Mouse (Mus musculus) urinary bladder, adult 18-20 months (tissue): Measurements from ENCODE around the gene Tbcd.

ENCODE experiments used
- DNase-seq, 2 experiments: peaks; one replicate each; pipeline ENCODE4 v3.0.0; 2022; ENCODE audit warnings: low spot score in 2 of 2, mixed read lengths in 2 of 2

Tbcd gene

DNA sequence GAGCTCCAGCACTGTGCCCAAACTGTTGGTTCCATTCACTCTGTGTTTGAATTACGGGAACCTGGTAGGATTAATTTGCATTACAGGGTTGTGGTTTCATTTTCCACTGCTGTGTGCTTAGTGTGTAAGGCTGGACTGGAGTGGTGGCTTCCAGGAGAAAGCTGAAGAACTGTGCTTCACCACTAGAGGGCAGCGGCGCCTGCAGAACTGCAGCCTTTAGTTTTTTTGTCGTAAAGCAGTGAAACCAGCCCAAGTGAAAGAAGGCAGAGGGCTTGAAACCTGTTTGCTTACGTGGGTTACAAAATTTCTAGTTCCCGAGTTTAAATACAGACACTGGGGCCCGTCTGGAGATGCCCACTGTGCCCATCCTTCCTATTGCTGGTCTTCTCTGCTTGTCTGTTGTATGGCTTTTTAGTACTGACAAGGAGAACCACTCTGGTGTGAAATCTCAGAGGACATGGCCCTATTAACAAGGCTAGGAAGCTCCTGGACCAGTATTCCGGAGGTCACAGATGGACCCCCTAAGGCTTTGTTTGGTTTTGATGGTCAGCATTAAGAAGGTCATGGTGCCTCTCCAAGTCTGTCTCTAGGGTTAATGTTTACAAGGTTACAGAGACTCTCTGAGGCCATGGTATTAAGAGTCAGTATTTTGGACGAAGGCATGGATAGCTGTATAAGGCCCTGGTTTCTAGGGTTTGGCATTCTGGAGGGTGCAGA lies 24.1 kb downstream of the Tbcd start:
- peak; percentile 45 to 51 for DNase-seq

DNA sequence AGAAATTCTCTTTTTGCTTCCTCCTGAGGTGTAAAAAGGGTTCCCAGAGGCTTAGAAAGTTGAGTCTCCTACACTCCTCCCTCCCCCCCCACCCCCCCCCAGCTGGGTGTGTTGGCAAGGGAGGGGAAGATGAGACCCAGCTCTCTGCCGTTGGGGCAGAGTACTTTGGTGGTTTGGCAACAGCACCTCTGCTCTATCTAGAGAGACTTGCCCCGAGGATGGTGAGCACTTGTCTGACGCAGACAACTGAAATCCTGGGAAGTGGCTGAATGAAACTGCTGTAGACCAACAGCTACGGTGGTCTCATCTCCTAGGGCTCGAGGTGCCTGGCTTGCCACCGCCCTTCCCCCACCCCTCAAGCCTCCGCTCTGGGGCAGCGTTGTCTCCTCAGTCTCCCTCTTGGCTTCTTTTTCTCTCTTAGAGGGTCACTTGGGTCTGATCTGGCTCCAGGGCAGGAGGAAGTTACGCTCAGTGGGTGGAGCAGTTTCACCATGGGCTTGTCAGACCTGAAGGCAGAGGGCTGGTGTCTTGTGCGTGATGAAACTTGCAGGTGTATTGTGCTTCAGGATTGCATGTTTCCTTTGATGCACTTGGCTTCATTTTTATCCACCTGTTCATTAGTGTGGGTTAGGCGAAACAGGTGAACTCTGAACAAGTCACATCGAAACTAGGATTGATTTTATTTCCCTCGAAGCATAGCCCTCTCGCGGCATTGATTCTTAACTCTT lies 27.9 kb downstream of the Tbcd start:
- DNase-seq = peak in 1 of 2 experiments; percentile 18

DNA sequence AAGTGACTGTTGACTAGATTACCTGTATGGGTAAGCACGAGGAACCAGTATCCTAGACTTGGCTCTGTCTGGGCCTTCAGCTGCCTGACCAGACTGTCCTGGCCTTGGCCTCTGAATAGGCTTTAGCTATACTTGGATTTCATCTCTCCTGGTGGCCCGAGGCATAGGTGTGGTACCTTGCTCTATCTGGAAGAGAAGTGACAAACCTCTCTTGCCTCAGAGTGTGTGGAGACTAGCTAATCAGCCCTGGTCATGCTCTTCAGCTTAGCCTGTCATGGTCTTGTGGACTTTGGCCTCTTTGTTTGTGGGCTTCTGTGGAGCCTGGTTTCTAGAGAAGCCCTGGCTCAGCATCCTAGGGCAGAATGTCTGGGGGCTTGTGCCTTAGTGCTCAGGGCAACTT lies 29.4 kb downstream of the Tbcd start:
- no peak for DNase-seq

DNA sequence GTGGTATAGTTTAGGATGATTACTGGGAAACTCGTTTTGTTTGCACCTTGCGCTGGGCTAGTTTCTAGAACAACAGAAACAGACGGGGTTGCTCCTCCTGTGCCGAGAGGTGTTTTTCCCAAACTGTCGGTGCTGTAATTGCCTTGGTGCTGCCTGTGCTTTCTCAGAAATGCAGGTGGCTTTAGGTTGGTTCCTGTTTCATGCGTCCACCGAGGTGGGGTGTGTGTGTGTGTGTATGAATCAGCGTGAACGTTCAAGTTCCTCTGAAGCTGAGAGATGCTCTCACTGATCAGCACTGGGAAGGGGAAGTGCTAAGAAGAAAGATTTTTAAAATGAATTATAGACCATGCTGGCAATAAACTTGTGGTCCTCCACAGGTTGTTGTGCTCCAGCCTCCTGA lies 34.1 kb downstream of the Tbcd start:
- no peak for DNase-seq

DNA sequence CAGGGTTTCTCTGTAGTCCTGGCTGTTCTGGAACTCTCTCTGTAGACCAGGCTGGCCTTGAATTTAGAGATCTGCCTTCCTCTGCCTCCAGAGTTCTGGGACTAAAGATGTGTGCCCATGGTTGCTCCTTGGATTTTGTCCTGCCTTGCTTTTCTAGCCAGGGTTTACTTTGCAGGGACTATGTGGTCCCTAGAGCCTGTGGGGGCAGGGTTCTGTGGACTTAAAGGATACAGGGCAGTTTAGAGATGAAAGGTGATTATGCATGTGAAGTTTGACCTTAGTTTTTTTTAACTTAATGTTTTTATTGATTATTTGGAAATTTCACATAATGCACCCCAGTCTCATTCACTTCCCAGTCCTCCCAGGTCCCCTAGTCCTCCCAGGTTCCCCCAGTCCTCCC lies 38.9 kb downstream of the Tbcd start:
- no peak for DNase-seq

DNA sequence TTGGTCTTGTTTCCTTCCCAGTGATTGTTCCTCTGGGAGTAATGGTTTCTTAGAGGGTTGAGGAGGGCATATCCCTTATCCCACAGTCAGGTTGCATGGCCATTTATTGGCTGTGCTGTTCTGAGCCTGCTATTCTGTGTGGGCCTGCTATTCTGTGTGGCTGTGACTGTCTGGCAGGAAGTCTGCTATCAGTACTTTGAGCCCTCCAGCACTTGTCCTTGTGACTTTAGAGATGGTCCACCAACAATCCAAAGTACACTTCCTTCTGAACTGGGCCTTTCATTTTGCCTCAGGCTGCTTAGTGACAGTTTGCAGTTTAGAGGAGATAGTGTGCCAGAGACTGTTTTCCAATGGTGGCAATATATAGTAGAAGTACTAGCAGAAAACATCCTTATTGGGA lies 48.8 kb downstream of the Tbcd start:
- no peak for DNase-seq

DNA sequence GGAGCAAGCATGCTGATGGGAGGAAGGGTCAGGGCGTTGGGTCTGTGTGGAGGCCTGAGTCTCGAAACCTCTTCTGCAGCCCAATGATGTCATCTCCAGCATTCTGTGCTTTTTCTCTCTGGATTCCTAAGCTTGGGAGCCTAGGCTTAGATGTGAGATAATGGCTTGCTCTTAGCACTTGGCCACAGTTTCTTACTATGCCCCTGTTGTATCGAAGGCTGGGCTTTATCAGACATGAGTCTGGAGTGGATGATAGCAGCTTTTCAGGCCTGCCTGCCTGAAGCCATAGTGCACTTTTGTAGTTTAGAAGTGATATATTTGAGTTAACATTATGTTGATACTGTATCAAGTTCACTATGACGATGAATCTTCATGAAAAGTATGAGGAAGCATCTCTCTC lies 49.8 kb downstream of the Tbcd start:
- no peak for DNase-seq

DNA sequence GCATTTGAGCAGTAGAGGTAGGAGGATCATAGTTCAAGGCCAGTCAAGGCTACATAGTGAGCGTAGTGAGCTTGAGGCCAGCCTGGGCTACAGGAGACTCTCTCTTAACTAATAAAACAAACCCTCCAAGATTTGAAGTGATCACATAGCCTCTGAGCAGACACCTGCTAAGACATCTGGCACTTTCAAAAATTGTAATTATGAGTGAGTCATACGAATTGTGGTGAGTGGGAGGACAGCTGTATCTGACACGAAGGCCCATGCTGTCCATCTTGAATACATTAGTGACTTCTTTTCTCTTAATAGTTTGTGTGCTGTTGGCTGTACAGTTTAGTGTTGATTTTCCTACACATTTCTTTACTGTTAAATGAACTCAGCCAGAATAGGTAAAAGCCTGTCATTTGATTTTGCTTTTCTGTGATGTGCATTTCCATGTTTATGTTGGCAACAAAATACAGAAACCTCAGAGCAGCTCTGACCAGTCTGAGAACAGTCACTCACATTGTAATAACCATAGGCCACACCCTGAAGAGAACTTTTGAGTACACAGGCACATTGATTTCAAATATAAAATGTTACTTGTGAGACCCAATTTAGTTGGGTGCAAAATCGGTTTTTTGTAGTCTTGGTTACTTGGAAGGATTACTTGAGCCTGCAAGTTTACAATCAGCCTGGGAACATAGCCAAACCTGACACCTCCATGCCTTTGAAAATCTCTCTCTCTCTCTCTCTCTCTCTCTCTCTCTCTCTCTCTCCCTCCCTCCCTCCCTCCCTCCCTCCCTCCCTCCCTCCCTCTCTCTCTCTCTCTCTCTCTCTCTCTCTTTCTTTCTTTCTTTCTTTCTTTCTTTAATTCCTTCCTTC lies 50.5 kb downstream of the Tbcd start:
- DNase-seq = no peak

DNA sequence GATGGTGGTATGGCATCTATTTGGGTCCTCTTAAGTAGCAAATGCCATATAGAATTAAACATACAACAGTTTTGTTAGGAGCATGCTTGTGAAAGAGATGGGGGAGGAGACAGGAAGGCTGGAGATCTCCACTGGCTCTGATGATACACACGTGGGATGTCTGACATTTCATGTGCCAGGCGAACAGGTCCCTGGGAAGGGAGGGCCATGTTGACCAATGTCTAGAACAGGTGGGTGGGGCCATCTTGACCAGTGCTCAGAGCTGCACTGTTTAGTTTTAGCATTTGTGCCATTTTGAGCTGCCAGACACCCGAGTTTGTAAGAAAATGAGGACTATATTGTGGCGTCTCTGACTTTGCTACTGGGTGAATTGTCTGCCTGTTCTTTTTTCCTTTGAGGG lies 56.7 kb downstream of the Tbcd start:
- DNase-seq = no peak

DNA sequence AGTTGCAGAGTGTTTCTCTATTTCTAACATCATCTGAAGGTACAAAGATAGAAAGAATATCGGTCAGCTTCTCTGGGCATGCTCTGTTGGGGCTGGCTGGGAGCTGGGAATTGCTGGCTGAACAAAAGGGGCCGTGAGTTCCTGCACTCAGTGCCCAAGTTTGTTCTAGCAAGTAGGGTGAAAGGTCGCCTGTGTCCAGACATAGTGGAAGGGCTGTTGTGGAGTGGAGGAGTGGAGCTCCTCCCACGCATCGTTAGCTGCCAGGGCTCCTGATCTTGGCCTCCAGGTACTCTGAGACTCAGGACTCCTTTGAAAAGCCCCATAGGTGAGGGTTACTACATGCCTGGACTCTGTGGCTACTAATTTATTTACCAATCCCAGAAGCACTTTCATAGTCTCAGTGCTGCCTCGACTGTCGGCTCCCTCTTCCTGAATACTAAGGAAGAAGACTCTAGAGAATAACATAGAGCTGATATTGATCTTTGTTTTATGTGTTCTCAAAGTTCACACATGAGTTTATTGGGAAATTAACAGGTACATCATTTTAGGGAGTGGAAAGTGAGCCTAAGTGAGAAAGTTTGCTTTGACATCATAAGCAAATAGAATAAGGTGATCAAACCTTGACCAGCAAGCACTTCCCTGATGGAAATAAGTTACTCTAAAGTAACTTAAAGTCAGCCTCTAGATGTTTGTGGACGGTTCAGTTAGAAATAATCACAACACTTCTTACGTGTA lies 58.9 kb downstream of the Tbcd start:
- DNase-seq = no peak

DNA sequence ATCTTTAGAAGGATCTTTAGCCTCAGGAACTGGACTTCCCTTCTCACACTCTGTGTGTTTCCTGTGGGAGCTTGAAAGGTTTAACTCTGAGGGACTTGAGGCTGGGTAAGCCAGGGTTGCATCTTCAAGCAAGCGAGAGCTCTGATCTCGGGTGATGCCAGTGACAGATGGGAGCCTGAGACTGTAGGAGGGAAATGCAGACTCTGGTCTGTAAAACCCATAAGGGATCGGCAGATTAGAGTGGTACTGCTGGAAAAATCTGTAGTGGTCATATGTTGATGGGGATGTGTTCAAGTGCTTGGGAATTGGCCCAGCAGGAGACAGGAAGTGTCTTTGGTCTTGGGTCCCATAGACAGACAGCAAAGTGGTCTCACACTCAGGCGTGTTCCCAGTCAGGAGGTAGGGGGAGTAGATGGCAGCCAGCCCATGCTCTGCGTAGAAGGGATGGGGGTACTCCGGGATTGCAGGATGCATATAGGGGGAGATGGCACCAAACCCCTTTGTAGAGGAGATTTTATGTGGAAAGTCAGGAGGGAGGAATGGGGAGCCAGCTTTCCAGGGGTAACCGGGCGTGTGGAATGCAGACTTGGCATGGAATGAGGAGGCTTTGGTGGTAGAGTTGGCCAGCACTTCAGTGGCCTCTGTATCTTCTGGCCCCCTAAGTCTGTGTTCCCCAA lies 61.3 kb downstream of the Tbcd start:
- DNase-seq = no peak

DNA sequence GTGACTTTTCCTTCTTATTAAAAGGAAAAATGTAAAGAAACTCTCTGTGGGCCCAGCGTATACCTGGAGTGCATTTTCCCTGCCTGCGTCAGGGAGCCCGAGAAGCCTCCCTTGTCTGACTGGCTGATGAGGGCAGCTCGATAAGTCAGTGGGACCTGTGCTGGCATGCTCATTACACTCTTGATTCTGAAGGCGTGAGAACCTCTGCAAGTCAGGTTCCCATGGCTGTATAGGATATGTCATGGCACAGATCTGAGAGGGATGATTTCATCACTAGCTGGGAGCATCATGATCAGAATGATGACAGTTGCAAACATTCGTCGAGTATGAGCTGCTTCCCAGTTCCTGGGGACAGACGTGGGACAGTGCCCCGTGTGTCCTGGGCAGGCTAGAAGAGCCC lies 64.2 kb downstream of the Tbcd start:
- peak in 1 of 2 experiments; percentile 65 for DNase-seq

DNA sequence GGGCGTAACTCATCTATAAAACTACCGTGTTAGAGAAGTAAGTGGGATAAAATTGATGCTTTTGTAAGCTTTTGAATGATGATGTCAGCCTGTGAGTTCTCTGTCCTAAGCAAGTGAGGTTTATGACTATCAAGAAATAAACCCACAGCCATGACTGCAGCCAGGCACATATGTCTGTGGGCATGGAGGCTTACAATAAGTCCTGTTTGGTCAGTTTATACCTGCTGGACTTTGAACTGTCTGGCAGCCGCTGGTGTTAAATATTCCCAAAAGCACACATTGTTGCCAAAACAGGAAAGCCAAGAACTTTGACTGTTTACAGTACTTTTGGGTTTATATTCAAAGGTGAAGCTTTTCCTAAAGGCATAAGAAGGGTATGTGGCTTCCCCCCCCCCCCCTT lies 65.2 kb downstream of the Tbcd start:
- DNase-seq = no peak

DNA sequence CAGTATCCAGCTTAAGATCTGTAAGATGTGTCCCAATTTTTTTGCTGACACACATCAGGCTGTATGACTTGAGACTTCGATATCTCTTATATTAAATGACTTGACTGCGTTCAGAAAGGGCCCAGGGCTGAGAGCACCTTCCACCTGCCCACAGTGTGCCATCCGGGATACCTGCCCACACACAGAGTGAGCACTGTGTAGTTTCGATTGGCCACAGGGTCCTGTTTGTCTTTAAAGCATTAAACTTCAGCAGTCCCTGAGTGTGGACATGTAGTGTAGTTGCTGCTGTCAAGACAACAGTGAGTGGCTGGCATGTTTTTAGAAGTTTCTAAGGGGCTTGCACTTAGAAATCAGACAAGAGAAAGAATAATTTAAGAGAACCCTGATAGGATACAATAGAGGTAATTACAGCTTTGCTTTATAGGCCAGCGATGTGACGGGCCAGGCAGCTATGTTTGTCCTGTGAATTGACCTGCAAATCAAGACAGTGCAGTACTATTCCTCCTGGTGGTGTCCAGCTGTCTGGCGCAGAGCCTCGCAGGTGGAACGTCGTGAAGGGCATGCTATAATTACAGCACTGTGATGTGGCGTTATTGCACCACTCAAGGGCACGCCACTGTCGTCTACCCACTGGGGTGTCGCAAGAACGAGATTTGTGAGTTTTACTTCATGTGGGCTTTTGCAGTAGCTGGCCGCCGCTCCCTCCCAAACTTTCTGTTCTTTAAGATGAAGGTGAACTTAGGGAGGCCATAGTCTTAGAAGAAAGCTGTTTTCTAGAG lies 66.1 kb downstream of the Tbcd start:
- no peak for DNase-seq

DNA sequence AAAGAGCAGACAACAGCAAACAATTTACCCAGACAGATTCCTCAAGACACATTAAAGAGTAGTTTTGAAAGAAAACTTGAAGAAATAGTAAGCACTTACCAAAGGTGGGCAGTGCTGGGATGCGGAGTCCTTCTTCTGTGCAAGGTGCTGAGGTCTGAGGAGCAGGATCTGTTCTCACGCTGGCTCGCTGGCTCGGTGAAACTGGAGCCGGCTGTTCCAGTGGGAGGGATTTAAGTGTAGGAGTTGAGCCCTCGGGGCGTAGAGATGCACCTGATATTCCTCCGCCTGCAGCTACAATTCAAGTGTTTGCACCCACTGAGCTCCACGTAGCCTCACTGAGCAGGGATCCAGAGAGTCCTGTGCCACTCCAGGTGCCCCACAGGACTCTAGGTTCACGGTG lies 67.4 kb downstream of the Tbcd start, which contains the start of gene Zfp750:
Zfp750 (minus strand) TSS at position 203 of the 400 bp plus-strand sequence.
- DNase-seq = peak in 1 of 2 experiments; percentile 51

DNA sequence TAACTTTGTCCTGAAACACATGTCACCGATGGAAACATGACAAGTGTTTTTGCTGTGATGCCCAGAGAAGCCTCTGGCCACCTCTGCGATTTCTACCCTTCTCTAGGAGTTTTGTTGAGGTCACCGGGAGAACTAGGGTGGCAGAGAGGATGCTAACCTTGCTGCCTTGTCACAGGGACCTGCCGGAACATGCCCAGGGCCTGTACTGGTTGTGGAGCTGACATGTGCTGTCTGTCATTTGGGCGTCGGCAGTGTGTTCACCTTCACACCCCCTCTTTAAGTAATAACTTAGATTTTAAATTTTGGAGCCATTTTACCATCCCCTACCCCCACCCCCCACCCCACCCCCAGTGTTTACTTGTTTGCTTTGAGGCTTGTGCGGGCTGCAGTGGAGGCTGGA lies 68.0 kb downstream of the Tbcd start:
- no peak for DNase-seq

DNA sequence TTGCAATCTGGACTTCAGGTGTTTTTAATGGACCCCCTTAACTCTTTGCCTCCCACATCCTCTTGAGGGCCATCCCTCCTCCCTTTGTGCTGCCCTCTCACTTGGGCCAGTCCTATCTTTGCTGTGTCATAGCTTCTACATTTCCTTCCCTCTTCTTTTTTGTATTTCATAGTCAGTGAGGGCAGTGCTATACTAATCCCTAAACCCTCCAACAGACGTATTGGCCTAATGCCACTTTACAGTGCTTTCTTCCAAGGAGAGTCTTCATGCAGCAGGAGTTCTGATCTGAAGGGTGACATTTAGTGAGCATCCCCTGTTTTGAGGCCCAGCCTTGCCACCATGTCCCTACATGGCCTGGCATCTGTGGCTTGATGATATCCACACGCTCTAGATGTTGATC lies 69.0 kb downstream of the Tbcd start:
- no peak for DNase-seq

DNA sequence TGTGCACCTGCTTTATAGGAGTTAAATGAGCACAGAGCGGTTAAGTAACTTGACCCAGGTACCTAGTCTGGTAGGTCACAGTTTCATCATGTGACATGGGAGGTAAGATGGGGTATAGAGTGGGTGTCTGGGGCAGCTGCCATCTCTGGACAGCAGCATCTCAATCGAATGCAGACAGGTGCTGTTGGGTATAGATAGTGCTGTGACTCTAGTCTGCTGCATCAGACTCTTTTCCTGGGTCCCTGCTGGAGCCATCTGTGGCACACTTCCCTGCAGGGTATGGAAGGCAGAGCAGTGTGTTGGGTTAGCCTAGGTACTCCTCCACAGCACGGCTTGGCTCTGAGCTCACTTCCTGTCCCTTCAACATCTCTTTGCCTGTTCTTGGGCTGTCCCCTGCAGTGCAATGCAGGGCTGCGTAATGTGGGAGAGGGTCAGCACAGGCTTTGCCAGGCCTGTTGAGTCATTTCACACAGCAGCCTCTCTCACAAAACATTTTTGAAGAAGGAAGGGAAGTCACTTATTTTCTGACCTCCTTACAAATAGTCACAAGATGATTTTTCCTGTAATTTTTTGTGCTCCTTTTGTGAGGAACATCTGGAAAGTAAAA lies 70.5 kb downstream of the Tbcd start:
- DNase-seq = no peak

DNA sequence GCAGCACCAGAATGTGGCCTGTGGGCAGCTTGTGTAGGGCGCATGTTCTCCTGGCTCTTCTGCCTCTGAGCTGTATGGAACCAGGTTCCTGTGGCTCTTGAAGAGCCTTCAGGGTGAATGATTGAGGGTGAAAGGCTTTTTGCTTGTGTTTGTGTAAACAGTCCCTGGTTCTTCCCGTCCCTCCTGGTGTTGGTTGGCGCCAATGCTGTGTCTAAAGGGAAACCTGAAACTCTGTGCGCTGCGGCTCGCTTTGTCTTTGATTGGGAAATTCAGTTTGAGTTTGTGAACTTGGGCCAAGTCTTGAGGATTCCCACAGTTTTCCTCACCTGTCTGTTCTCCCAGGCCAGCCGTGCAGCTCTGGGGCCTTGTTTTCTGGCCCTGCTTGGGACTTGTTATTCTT lies 72.4 kb downstream of the Tbcd start:
- no peak for DNase-seq

DNA sequence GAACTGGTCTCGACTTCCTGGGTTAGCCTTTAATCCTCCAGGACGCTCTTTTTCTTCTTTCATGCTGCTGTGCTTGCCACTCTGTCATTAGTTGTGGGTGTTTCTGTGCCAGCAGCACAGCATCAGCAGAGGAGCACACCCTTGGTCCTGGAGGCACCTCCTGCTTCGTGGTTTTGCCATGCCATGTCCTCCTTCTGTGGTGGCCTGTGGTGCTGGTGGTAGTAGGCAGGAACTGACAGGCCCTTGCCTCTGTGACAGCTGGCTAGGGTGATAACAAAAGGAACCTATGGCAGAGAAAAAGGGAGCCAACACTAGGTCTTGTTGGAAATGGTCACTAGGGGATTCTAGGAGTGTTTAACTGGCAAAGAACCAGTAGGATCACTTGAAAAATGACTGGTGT lies 78.0 kb downstream of the Tbcd start:
- no peak for DNase-seq
